Mouse (Mus musculus): ENCODE measurements around the gene Xaf1. TPM values are rescaled to one million over a fixed set of nuclear protein-coding genes. Genes with fewer than 3 reads are reported as not detected.
"Not testable (repeated sequence)": the region's sequence is repeated elsewhere in the genome, so short reads cannot be mapped to it uniquely, and the experiment has no call there.

The Xaf1 gene
- polyA plus RNA-seq, 1 experiment from 2014 or later: 1.8 TPM

DNA sequence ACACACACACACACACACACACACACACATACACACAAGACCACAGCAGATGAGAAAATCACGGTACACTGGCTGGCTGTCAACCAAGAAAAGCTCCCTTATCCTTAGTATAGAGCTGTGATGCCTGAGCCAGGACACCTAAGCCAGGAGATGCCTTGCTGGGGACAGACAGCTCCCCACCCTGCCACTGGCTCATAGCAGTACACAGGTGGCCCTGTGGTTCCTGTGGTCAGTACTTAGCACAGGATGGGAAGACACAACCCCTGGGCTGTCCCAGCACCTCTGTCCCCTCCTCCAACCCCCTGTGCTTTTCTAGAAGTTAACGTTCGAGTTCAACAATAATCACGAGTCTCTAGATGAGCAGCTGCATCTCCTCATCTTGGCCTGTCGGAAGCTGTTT, 16.6 kb downstream of the Xaf1 start:
- no peak overlapping the region for H3K9ac ChIP-seq
- H3K36me3 ChIP-seq (ENCODE audit: poor library complexity, severe bottlenecking): no peaks in the 10 kb centered on the region
- no peak overlapping the region for H3K4me3 ChIP-seq
- no peak overlapping the region for H3K4me2 ChIP-seq
- no peak for ATAC-seq
- 85% methylated on average over 5 of the region's 5 CpGs for WGBS
- H3K27ac ChIP-seq: no peak overlapping the region
- peaks cover 26% of the 10 kb centered on the region for H3K27me3 ChIP-seq
- 0 out of 2 replicates have a peak, but pooled peaks cover 5% of the 10 kb centered on the region for H3K4me1 ChIP-seq
- H3K9me3 ChIP-seq (replicated peaks): no peaks in the 10 kb centered on the region

GRCm38 (mm10) chr11:72324431-72324830, 23.0 kb downstream of the Xaf1 start:
- no peaks in the 10 kb centered on the region for H3K27me3 ChIP-seq
- no peak overlapping the region for H3K4me3 ChIP-seq
- H3K27ac ChIP-seq: no peak overlapping the region
- H3K9ac ChIP-seq: no peak overlapping the region
- H3K9me3 ChIP-seq (replicated peaks): no peaks in the 10 kb centered on the region
- H3K36me3 ChIP-seq (ENCODE audit: poor library complexity, severe bottlenecking): no peaks in the 10 kb centered on the region
- no peaks in the 10 kb centered on the region for H3K4me1 ChIP-seq
- 79% methylated on average over 3 of the region's 3 CpGs for WGBS
- H3K4me2 ChIP-seq: no peak overlapping the region
- no peak for ATAC-seq

GRCm38 (mm10) chr11:72325701-72326100, 24.3 kb downstream of the Xaf1 start:
- H3K27ac ChIP-seq: no peak overlapping the region

DNA sequence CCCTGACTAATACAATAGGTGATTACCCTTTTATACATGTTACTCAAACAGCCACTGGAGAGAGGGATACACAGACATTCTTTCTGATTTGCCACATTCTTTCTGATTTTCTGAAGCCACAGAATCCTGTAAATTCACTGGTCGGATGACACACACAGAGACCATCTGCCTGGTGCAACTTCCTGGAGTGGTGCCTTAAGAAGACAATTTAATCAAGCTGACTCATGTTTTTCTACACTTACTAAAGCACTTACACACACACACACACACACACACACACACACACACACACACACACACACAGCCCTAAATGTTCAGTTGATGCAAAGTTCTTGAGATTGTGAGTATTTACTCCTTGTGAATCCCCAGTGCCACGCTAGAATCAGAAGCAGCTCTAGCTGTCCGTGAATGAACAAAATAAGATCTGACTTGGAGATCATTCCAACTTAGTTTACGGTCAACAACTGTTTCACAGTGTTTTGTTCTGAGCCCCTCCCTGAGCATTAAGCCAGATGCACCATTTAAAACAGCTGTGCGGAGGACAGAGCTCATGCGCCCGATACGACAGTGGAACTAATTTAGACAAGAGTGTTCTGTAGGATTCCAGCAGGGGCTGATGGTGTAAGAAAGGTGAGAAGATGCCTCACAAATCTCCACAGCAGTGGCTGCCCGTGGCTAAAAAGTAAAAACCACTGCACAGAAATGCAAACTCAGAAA, 31.7 kb downstream of the Xaf1 start:
- Histone ChIP-seq H3K4me1 (peaks cover under 1% of the 10 kb centered on the region; the same call in 1 of the 2 replicates), H3K27ac (no peak overlapping the region), H3K9me3 (replicated peaks) (no peaks in the 10 kb centered on the region), H3K4me3 (no peak overlapping the region), H3K4me2 (no peak overlapping the region), H3K9ac (no peak overlapping the region), H3K36me3 (ENCODE audit: poor library complexity, severe bottlenecking) (no peaks in the 10 kb centered on the region), H3K27me3 (no peaks in the 10 kb centered on the region)
- WGBS: 82% methylated on average over 9 of the region's 9 CpGs
- no peak for ATAC-seq

More at GRCm38 (mm10) chr11:72325701-72326100, 24.3 kb downstream of the Xaf1 start:
- Histone ChIP-seq H3K36me3 (ENCODE audit: poor library complexity, severe bottlenecking) (no peaks in the 10 kb centered on the region), H3K9ac (no peak overlapping the region), H3K27me3 (no peaks in the 10 kb centered on the region), H3K9me3 (replicated peaks) (no peaks in the 10 kb centered on the region), H3K4me2 (no peak overlapping the region), H3K4me1 (no peaks in the 10 kb centered on the region), H3K4me3 (no peak overlapping the region)
- WGBS: 86% methylated on average over 4 of the region's 4 CpGs
- ATAC-seq: no peak

GRCm38 (mm10) chr11:72334653-72335052, 33.2 kb downstream of the Xaf1 start:
- H3K4me2 ChIP-seq: no peak overlapping the region
- H3K36me3 ChIP-seq (ENCODE audit: poor library complexity, severe bottlenecking): no peaks in the 10 kb centered on the region
- 87% methylated on average over 4 of the region's 4 CpGs for WGBS
- H3K4me1 ChIP-seq: peaks cover 8% of the 10 kb centered on the region
- H3K27ac ChIP-seq: no peak overlapping the region
- no peaks in the 10 kb centered on the region for H3K9me3 ChIP-seq (replicated peaks)
- ATAC-seq: no peak
- no peaks in the 10 kb centered on the region for H3K27me3 ChIP-seq
- no peak overlapping the region for H3K9ac ChIP-seq
- no peak overlapping the region for H3K4me3 ChIP-seq

GRCm38 (mm10) chr11:72336726-72337125, 35.3 kb downstream of the Xaf1 start:
- H3K27ac ChIP-seq: no peak overlapping the region
- H3K27me3 ChIP-seq: no peaks in the 10 kb centered on the region
- WGBS: 91% methylated on average over 8 of the region's 8 CpGs
- no peaks in the 10 kb centered on the region for H3K9me3 ChIP-seq (replicated peaks)
- peaks cover 8% of the 10 kb centered on the region for H3K4me1 ChIP-seq
- H3K4me3 ChIP-seq: no peak overlapping the region
- H3K4me2 ChIP-seq: no peak overlapping the region
- ATAC-seq: no peak
- H3K36me3 ChIP-seq (ENCODE audit: poor library complexity, severe bottlenecking): no peaks in the 10 kb centered on the region
- H3K9ac ChIP-seq: no peak overlapping the region

- Histone ChIP-seq H3K9me3 (replicated peaks) (no peaks in the 10 kb centered on the region), H3K4me2 (no peak overlapping the region), H3K27me3 (no peaks in the 10 kb centered on the region), H3K27ac (peak overlapping the region; percentile 11), H3K9ac (no peak overlapping the region), H3K4me1 (peaks cover 11% of the 10 kb centered on the region), H3K36me3 (ENCODE audit: poor library complexity, severe bottlenecking) (no peaks in the 10 kb centered on the region), H3K4me3 (no peak overlapping the region)
- ATAC-seq: peak; percentile 50; the same call in 1 of the 2 replicates
- WGBS: 25% methylated on average over 5 of the region's 5 CpGs
Measured at GRCm38 (mm10) chr11:72338437-72338871, 37.0 kb downstream of the Xaf1 start.

- H3K4me1 ChIP-seq: peaks cover 11% of the 10 kb centered on the region
- WGBS: 87% methylated on average over 4 of the region's 4 CpGs
- H3K4me2 ChIP-seq: no peak overlapping the region
- no peaks in the 10 kb centered on the region for H3K9me3 ChIP-seq (replicated peaks)
- no peak overlapping the region for H3K9ac ChIP-seq
- no peaks in the 10 kb centered on the region for H3K36me3 ChIP-seq (ENCODE audit: poor library complexity, severe bottlenecking)
- ATAC-seq: no peak
- no peak overlapping the region for H3K27ac ChIP-seq
- H3K27me3 ChIP-seq: no peaks in the 10 kb centered on the region
- H3K4me3 ChIP-seq: no peak overlapping the region
Measured at GRCm38 (mm10) chr11:72339716-72340115, 38.3 kb downstream of the Xaf1 start.

DNA sequence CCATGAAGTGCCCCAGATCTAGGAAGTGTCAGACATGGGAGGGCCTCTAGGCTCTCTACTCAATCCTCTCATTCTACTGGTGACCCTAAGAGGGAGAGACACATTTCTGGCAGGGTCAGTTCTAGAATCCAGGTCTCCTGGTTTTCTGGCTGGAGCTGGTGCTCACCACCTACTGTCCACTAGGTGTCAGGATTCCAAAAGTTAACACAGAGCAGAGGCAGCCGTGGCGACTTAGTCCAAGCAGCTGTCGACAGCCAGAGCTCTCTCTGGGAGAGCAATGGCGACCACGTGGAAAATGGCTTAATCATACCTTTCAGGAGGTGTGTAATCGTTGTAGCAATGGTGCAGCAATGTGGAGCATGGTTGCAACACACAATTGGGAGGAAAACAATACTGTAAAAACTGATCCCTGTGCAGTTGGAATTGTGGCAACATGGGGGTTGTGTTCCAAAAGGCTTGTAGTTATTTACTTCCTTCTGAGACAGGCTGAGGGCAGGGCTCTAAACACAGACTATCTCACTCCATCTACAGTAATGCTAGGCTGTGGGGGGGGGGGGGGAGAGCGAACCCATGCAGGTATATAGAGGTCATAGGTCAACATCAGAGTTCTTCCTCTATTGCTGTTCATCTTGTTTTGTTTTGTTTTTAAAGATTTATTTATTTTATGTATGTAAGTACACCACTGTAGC, 41.3 kb downstream of the Xaf1 start:
- Histone ChIP-seq H3K4me3 (no peak overlapping the region), H3K9me3 (replicated peaks) (no peaks in the 10 kb centered on the region), H3K27me3 (no peaks in the 10 kb centered on the region), H3K4me2 (no peak overlapping the region), H3K36me3 (ENCODE audit: poor library complexity, severe bottlenecking) (no peaks in the 10 kb centered on the region), H3K9ac (no peak overlapping the region), H3K27ac (no peak overlapping the region), H3K4me1 (peaks cover 11% of the 10 kb centered on the region)
- peak; percentile 76 for ATAC-seq
- WGBS: 13% methylated on average over 7 of the region's 7 CpGs

GRCm38 (mm10) chr11:72343238-72343625, 41.8 kb downstream of the Xaf1 start:
- not testable (repeated sequence) for ATAC-seq

DNA sequence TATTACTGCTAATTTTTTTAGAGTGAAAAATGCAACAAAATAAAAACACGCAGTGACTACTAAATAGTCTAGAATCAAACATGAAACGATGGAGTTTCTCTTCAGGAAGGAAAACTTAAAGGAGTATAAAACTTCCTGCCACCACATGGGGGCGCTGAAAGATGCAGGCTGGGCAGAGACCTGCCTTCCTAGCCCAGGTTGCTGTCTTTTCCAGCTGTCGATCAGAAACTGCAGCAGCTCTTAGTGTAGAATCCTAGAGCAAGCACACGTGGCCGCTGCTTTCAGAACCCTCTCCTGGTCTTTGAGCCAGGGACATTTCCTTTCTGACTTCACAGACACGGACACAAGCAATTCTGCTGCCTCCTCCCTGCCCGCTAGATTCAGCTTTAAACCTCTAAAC, 42.5 kb downstream of the Xaf1 start:
- Histone ChIP-seq H3K4me2 (no peak overlapping the region), H3K9me3 (replicated peaks) (no peaks in the 10 kb centered on the region), H3K36me3 (ENCODE audit: poor library complexity, severe bottlenecking) (no peaks in the 10 kb centered on the region), H3K27me3 (no peaks in the 10 kb centered on the region), H3K27ac (no peak overlapping the region), H3K4me1 (0 out of 2 replicates have a peak, but pooled peaks cover 3% of the 10 kb centered on the region), H3K4me3 (no peak overlapping the region), H3K9ac (no peak overlapping the region)
- ATAC-seq: no peak
- 29% methylated on average over 8 of the region's 8 CpGs for WGBS

More at GRCm38 (mm10) chr11:72343238-72343625, 41.8 kb downstream of the Xaf1 start:
- not testable (repeated sequence) for H3K27me3 ChIP-seq; H3K27ac ChIP-seq; H3K9ac ChIP-seq; H3K4me2 ChIP-seq; H3K9me3 ChIP-seq (replicated peaks); H3K36me3 ChIP-seq (ENCODE audit: poor library complexity, severe bottlenecking); H3K4me1 ChIP-seq; H3K4me3 ChIP-seq
- 95% methylated on average over 5 of the region's 5 CpGs for WGBS

GRCm38 (mm10) chr11:72344486-72344885, 43.1 kb downstream of the Xaf1 start:
- 90% methylated on average over 11 of the region's 11 CpGs for WGBS
- no peaks in the 10 kb centered on the region for H3K27me3 ChIP-seq
- H3K4me1 ChIP-seq: 0 out of 2 replicates have a peak, but pooled peaks cover 3% of the 10 kb centered on the region
- H3K9me3 ChIP-seq (replicated peaks): no peaks in the 10 kb centered on the region
- H3K36me3 ChIP-seq (ENCODE audit: poor library complexity, severe bottlenecking): no peaks in the 10 kb centered on the region
- H3K27ac ChIP-seq: no peak overlapping the region
- no peak overlapping the region for H3K4me3 ChIP-seq
- H3K4me2 ChIP-seq: no peak overlapping the region
- no peak for ATAC-seq
- no peak overlapping the region for H3K9ac ChIP-seq
